ENCODE assay signal across 9 mouse cellular contexts in genomic region chr3:152821202-152821601, GRCm38 (mm10).
DNase-seq lines count a peak whose midpoint lies in the region; ATAC-seq and TF ChIP-seq lines count a peak whose summit lies in the region.
"Had no signal": no experiment of that assay in that cellular context is flagged by ENCODE, and none has a peak within 500 bp of the region (broad histone marks: within the 10 kb centered on the region; RNA-seq: fewer than 3 reads in every experiment).

No protein-coding gene starts in this region.

- H3K4me2 ChIP-seq in midbrain, embryonic 11.5 days, result no peak overlapping the region
- H3K4me2 ChIP-seq in midbrain, embryonic 14.5 days (ENCODE audit: low read length), result no peak overlapping the region
- no peak overlapping the region for H3K4me2 ChIP-seq in forebrain, embryonic 16.5 days (ENCODE audit: low read length)
- H3K4me2 ChIP-seq: liver, embryonic 15.5 days had no signal

- no peaks in the 10 kb centered on the region for H3K27me3 ChIP-seq in midbrain, embryonic 11.5 days (ENCODE audit: control insufficient read depth, insufficient read depth, low read length)
- no peaks in the 10 kb centered on the region for H3K27me3 ChIP-seq in midbrain, embryonic 14.5 days (ENCODE audit: control insufficient read depth, insufficient read depth, low read length)
- no peaks in the 10 kb centered on the region for H3K27me3 ChIP-seq in liver, adult 2 months (ENCODE audit: control insufficient read depth, insufficient read depth, low read length)
- H3K27me3 ChIP-seq in forebrain, embryonic 16.5 days (replicated peaks; ENCODE audit: control insufficient read depth, insufficient read depth, low read length), result no peaks in the 10 kb centered on the region
- H3K27me3 ChIP-seq: liver, embryonic 15.5 days had no signal

- no peaks in the 10 kb centered on the region for H3K36me3 ChIP-seq in midbrain, embryonic 11.5 days (ENCODE audit: control insufficient read depth, insufficient read depth, low read length)
- H3K36me3 ChIP-seq in midbrain, embryonic 14.5 days (ENCODE audit: control insufficient read depth, insufficient read depth, low read length), result no peaks in the 10 kb centered on the region
- H3K36me3 ChIP-seq in liver, adult 2 months (ENCODE audit: control insufficient read depth, insufficient read depth, low read length), result no peaks in the 10 kb centered on the region
- no peaks in the 10 kb centered on the region for H3K36me3 ChIP-seq in forebrain, embryonic 16.5 days (ENCODE audit: control insufficient read depth, insufficient read depth)
- H3K36me3 ChIP-seq: liver, embryonic 15.5 days had no signal

- no peak for TF ChIP-seq POLR2A in liver, adult 2 months (IDR thresholded peaks at IDR 0.05; ENCODE audit: extremely low read depth, insufficient read depth, low read length)

- no peak overlapping the region for H3K9ac ChIP-seq in midbrain, embryonic 11.5 days (ENCODE audit: low read length)
- no peak overlapping the region for H3K9ac ChIP-seq in midbrain, embryonic 14.5 days (replicated peaks; ENCODE audit: low read length)
- H3K9ac ChIP-seq in liver, adult 2 months (ENCODE audit: low read depth, low read length), result no peak overlapping the region
- no peak overlapping the region for H3K9ac ChIP-seq in forebrain, embryonic 16.5 days (replicated peaks; ENCODE audit: low read depth, low read length)
- H3K9ac ChIP-seq: liver, embryonic 15.5 days had no signal

- TF ChIP-seq CTCF in liver, adult 2 months (IDR thresholded peaks at IDR 0.05; ENCODE audit: low read depth, low read length), result no peak

- ATAC-seq in midbrain, embryonic 11.5 days (ENCODE audit: low FRiP score), result no peak
- ATAC-seq in midbrain, embryonic 14.5 days (ENCODE audit: low FRiP score, low TSS enrichment), result no peak
- no peak for ATAC-seq in inflammation-experienced regulatory T-cells, adult 6 months
- no peak for ATAC-seq in forebrain, embryonic 16.5 days

- H3K4me1 ChIP-seq in midbrain, embryonic 11.5 days (ENCODE audit: control insufficient read depth, insufficient read depth, low read length), result no peaks in the 10 kb centered on the region
- no peaks in the 10 kb centered on the region for H3K4me1 ChIP-seq in midbrain, embryonic 14.5 days (ENCODE audit: control insufficient read depth, insufficient read depth, low read length)
- H3K4me1 ChIP-seq in liver, adult 2 months (ENCODE audit: control insufficient read depth, insufficient read depth, low read length), result peaks cover 3% of the 10 kb centered on the region
- H3K4me1 ChIP-seq in forebrain, embryonic 16.5 days (replicated peaks; ENCODE audit: control insufficient read depth, insufficient read depth, low read length), result no peaks in the 10 kb centered on the region
- H3K4me1 ChIP-seq: liver, embryonic 15.5 days had no signal

- intact Hi-C loops in heart, postnatal 10 days (cut with DNase I), result no loop called here

- H3K4me3 ChIP-seq in midbrain, embryonic 11.5 days (ENCODE audit: low read depth, low read length), result no peak overlapping the region
- H3K4me3 ChIP-seq in midbrain, embryonic 14.5 days (replicated peaks; ENCODE audit: low read depth, low read length), result no peak overlapping the region
- H3K4me3 ChIP-seq in liver, adult 2 months (ENCODE audit: insufficient read depth, low read depth, low read length), result no peak overlapping the region
- H3K4me3 ChIP-seq in forebrain, embryonic 16.5 days (replicated peaks; ENCODE audit: low read length), result no peak overlapping the region
- H3K4me3 ChIP-seq: liver, embryonic 15.5 days had no signal

- no peak overlapping the region for H3K27ac ChIP-seq in midbrain, embryonic 11.5 days (ENCODE audit: low read depth, low read length)
- H3K27ac ChIP-seq in midbrain, embryonic 14.5 days (replicated peaks; ENCODE audit: low read depth, low read length), result no peak overlapping the region
- no peak overlapping the region for H3K27ac ChIP-seq in liver, adult 2 months (replicated peaks; ENCODE audit: insufficient read depth, low read depth, low read length)
- H3K27ac ChIP-seq in forebrain, embryonic 16.5 days (ENCODE audit: low read length), result no peak overlapping the region
- H3K27ac ChIP-seq: liver, embryonic 15.5 days had no signal

- no peaks in the 10 kb centered on the region for H3K9me3 ChIP-seq in midbrain, embryonic 11.5 days (ENCODE audit: control insufficient read depth, low read length)
- H3K9me3 ChIP-seq in midbrain, embryonic 14.5 days (ENCODE audit: control insufficient read depth, low read length), result no peaks in the 10 kb centered on the region
- no peaks in the 10 kb centered on the region for H3K9me3 ChIP-seq in forebrain, embryonic 16.5 days (ENCODE audit: control insufficient read depth, low read length)
- H3K9me3 ChIP-seq: liver, embryonic 15.5 days had no signal

- no peaks in the 10 kb centered on the region for H3K79me2 ChIP-seq in liver, adult 2 months (ENCODE audit: control insufficient read depth, insufficient read depth, low read length)

- DNase-seq in midbrain, embryonic 11.5 days (ENCODE audit: low spot score, missing footprints), result peak; percentile 95
- no peak for DNase-seq in midbrain, embryonic 14.5 days
- DNase-seq in adrenal gland, postnatal 4 days (ENCODE audit: low spot score in 2 of 2), result peak; percentile 44 to 48
- peak; percentile 78 to 88 for DNase-seq in heart, postnatal 10 days
- peak; percentile 6 for DNase-seq in liver, adult 2 months (ENCODE audit: extremely low read depth, low read depth, low spot score)
- peak; percentile 9 for DNase-seq in retina, postnatal 7 days (ENCODE audit: low read depth, low spot score)

- WGBS in midbrain, embryonic 11.5 days, result 66% methylated on average over 14 of the region's 14 CpGs
- WGBS in midbrain, embryonic 14.5 days, result 73% methylated on average over 14 of the region's 14 CpGs
- 56% methylated on average over 14 of the region's 14 CpGs for WGBS in liver, adult 2 months
- 67% methylated on average over 14 of the region's 14 CpGs for WGBS in forebrain, embryonic 16.5 days
